Mouse (Mus musculus): ENCODE measurements around the gene Tmem179.

- TF ChIP-seq CTCF (IDR thresholded peaks at IDR 0.05; ENCODE audit: borderline replicate concordance, control insufficient read depth, extremely low read depth, insufficient read depth, low read length, poor library complexity) (no peak), POLR2A (IDR thresholded peaks at IDR 0.05; ENCODE audit: control insufficient read depth, extremely low read depth, insufficient read depth, low read length, poor library complexity) (no peak)
Observed at GRCm38 (mm10) chr12:112560176-112560797, 43.7 kb upstream of the Tmem179 start.
